Mouse (Mus musculus): Measurements from ENCODE around the gene Pcmt1. TPM values are rescaled to one million over a fixed set of nuclear protein-coding genes. Genes with fewer than 3 reads are reported as not detected.

Gene Pcmt1
- total and polyA plus RNA-seq, 2 experiments, result 23.6 to 30.2 TPM

DNA sequence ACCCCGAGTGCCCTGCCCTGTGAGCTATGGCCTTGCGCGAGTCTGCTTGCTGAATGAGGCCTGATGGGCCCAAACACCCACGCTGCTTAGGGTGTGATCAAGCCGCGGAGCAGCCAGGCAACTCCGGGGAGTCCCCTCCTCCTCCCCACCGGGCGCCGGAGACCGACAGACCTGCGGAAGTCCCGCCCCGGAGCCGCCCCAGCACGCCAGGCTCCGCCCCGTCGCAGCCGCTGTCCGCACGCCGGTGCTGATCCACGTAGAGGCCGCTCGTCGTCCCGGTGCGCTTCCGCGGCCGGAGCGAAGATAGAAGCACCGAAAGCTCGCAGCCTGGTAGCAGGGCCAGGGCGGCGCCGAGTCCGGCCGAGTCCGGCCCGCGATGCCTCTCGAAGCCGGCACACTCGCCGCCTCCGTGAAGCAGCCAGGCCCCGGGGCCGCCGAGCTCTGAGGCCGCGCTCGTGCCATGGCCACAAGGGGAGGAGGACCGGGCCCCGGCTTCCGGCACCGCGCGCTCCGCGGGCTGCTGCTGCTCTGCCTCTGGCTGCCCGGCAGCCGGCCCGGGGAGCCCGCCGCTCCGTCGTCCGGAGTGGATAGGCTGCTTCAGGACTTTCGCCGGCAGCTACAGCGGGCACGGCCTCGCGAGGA is 91.2 kb downstream of the Pcmt1 start, which contains the start of gene Lrp11:
Gene Lrp11, plus strand, starts transcription at position 209 of the 642 bp plus-strand sequence.
- Histone ChIP-seq H3K27ac (replicated peaks; ENCODE audit: insufficient read depth, low read depth, low read length) (peak within 1 kb of the TSS; percentile 5), H3K79me2 (ENCODE audit: control insufficient read depth, insufficient read depth, low read length) (no peaks in the 10 kb centered on the region), H3K9ac (ENCODE audit: low read depth, low read length) (peak within 1 kb of the TSS; percentile 75), H3K4me1 (ENCODE audit: control insufficient read depth, insufficient read depth, low read length) (peaks cover 2% of the 10 kb centered on the region), H3K27me3 (ENCODE audit: control insufficient read depth, insufficient read depth, low read length) (no peaks in the 10 kb centered on the region), H3K4me3 (ENCODE audit: insufficient read depth, low read depth, low read length) (peak within 1 kb of the TSS; percentile 73), H3K36me3 (ENCODE audit: control insufficient read depth, insufficient read depth, low read length) (no peaks in the 10 kb centered on the region)
- WGBS, result under 1% methylated on average over 70 of the region's 76 CpGs
- 0 out of 2 replicates have a peak, but pooled peaks have one; percentile 17 for TF ChIP-seq CTCF (IDR thresholded peaks at IDR 0.05; ENCODE audit: low read depth, low read length)
- no peak; the same call in 1 of the 2 replicates for TF ChIP-seq POLR2A (IDR thresholded peaks at IDR 0.05; ENCODE audit: extremely low read depth, insufficient read depth, low read length)
- DNase-seq (ENCODE audit: extremely low read depth, low read depth, low spot score), result peak; percentile 75

DNA sequence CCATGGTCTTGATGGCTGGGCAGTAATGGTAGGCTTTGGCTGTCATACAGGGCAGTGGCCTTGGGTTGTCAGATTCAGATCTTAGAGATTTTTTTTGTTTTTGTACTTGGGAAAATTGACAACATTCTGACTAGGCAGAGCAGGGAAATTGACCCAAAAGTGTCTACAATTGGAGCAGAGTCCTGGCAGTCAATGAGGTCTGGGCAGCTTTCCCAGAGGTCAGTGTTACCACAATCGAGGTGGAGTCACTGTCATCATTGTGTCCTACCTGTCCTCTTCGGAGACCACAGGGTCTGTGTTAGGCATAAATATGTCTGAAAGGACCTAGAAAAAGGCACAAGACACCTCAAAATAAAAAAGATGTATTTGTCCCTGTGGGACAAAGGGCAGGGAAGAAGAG is 94.2 kb downstream of the Pcmt1 start:
- Histone ChIP-seq H3K36me3 (ENCODE audit: control insufficient read depth, insufficient read depth, low read length) (no peaks in the 10 kb centered on the region), H3K27ac (replicated peaks; ENCODE audit: insufficient read depth, low read depth, low read length) (no peak overlapping the region), H3K4me1 (ENCODE audit: control insufficient read depth, insufficient read depth, low read length) (peaks cover 2% of the 10 kb centered on the region), H3K9ac (ENCODE audit: low read depth, low read length) (no peak overlapping the region), H3K79me2 (ENCODE audit: control insufficient read depth, insufficient read depth, low read length) (no peaks in the 10 kb centered on the region), H3K4me3 (ENCODE audit: insufficient read depth, low read depth, low read length) (no peak overlapping the region), H3K27me3 (ENCODE audit: control insufficient read depth, insufficient read depth, low read length) (no peaks in the 10 kb centered on the region)
- peak; percentile 83 for DNase-seq (ENCODE audit: extremely low read depth, low read depth, low spot score)
- 8% methylated on average over 2 of the region's 2 CpGs for WGBS
- TF ChIP-seq CTCF (IDR thresholded peaks at IDR 0.05; ENCODE audit: low read depth, low read length) (no peak), POLR2A (IDR thresholded peaks at IDR 0.05; ENCODE audit: extremely low read depth, insufficient read depth, low read length) (no peak)

DNA sequence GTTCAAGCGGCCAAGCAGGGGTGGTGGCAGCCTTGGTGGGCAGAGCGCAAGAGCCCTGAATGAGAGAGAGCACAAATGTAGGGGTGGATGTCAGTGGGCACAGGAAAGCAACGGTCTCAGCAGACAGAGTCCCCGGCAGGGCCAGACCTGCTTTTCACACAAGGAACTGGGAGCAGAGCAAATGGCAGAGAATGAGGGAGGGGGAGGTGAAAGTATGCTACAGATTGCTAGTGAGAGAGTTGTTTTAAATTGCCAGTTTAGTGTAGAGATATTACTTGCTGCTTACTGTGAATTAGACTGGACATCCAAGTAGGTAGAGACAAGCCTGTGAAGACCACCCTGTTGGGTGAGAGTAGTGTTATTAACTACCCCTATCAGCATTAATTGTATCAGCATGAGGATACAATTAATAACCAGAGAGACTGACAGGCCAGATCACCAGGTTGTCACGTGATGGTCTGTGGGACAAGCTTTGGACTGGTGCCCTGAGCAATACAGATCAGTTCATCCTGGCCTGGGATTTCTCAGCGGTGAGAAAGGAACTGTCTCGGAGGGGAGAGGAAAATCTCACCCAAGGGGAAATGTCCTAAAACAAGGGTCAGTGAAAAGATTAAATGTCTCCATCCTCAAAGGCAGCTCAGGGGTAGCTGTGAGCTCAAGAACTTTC is 97.9 kb downstream of the Pcmt1 start:
- Histone ChIP-seq H3K27me3 (ENCODE audit: control insufficient read depth, insufficient read depth, low read length) (no peaks in the 10 kb centered on the region), H3K27ac (replicated peaks; ENCODE audit: insufficient read depth, low read depth, low read length) (no peak overlapping the region), H3K9ac (ENCODE audit: low read depth, low read length) (no peak overlapping the region), H3K79me2 (ENCODE audit: control insufficient read depth, insufficient read depth, low read length) (no peaks in the 10 kb centered on the region), H3K36me3 (ENCODE audit: control insufficient read depth, insufficient read depth, low read length) (no peaks in the 10 kb centered on the region), H3K4me1 (ENCODE audit: control insufficient read depth, insufficient read depth, low read length) (0 out of 2 replicates have a peak, but pooled peaks cover 2% of the 10 kb centered on the region), H3K4me3 (ENCODE audit: insufficient read depth, low read depth, low read length) (no peak overlapping the region)
- DNase-seq (ENCODE audit: extremely low read depth, low read depth, low spot score), result peak; percentile 22
- WGBS, result 38% methylated on average over 7 of the region's 7 CpGs
- no peak for TF ChIP-seq POLR2A (IDR thresholded peaks at IDR 0.05; ENCODE audit: extremely low read depth, insufficient read depth, low read length)
- TF ChIP-seq CTCF (IDR thresholded peaks at IDR 0.05; ENCODE audit: low read depth, low read length), result no peak

DNA sequence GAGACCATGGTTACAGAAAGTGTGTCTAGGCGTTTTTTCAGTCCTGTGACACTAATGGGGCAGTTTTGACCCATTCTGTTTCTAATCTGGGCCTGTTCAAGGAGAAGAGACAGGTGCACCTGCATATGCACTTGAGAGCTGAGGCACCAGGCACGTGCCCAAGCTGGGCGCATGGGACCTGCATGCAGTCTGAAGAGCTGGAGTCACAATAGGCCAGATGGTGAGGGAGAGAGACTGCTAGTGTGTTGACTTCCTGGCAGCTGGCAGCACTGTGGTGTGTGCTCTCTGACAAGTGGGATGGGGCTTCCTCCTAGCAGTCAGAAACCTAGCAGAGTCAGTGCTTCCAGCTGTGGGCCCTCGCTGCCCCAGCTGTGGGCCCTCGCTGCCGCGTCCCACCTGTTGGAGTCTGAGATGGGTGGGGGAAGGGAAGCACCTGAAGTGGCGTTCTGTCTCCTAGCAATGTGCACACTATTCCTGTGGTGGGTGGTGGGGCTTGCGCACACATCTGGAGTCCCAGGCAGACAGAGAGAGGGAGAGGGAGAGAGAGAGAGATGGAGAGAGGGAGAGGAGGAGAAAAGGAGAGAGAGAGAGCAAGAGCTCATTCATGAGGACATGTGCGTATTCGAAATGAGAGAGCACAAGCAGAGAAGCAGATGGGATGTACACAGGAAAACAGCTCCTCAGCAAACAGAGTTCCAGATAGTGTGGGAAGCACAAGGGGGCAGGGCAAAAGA is 98.6 kb downstream of the Pcmt1 start:
- Histone ChIP-seq H3K36me3 (ENCODE audit: control insufficient read depth, insufficient read depth, low read length) (no peaks in the 10 kb centered on the region), H3K9ac (ENCODE audit: low read depth, low read length) (no peak overlapping the region), H3K27ac (replicated peaks; ENCODE audit: insufficient read depth, low read depth, low read length) (no peak overlapping the region), H3K27me3 (ENCODE audit: control insufficient read depth, insufficient read depth, low read length) (no peaks in the 10 kb centered on the region), H3K4me3 (ENCODE audit: insufficient read depth, low read depth, low read length) (no peak overlapping the region), H3K79me2 (ENCODE audit: control insufficient read depth, insufficient read depth, low read length) (no peaks in the 10 kb centered on the region), H3K4me1 (ENCODE audit: control insufficient read depth, insufficient read depth, low read length) (0 out of 2 replicates have a peak, but pooled peaks cover 2% of the 10 kb centered on the region)
- WGBS, result 32% methylated on average over 11 of the region's 11 CpGs
- DNase-seq (ENCODE audit: extremely low read depth, low read depth, low spot score), result no peak
- no peak for TF ChIP-seq POLR2A (IDR thresholded peaks at IDR 0.05; ENCODE audit: extremely low read depth, insufficient read depth, low read length)
- no peak for TF ChIP-seq CTCF (IDR thresholded peaks at IDR 0.05; ENCODE audit: low read depth, low read length)

DNA sequence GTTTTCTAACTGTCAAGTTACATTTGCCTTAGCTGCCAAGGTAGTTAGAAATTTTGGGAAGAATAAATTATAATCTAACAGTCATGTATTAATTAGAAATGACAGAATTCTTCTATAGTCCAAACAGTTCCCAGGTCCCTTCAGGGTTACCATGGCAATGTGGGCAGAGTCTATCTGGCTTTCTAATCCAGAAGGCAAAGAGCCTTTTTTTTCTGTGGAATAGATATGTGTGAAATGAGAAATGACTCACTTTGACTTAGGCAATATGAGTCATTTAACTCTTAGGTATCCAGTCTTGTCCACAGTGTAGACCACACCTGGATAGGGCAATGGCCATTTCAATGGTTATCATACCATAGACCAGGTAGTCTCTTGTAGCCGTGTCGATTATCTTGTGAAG is 99.5 kb downstream of the Pcmt1 start:
- H3K4me3 ChIP-seq (ENCODE audit: insufficient read depth, low read depth, low read length), result no peak overlapping the region
- WGBS, result 89% methylated on average over 2 of the region's 2 CpGs
- H3K79me2 ChIP-seq (ENCODE audit: control insufficient read depth, insufficient read depth, low read length), result no peaks in the 10 kb centered on the region
- H3K4me1 ChIP-seq (ENCODE audit: control insufficient read depth, insufficient read depth, low read length), result no peaks in the 10 kb centered on the region
- no peaks in the 10 kb centered on the region for H3K27me3 ChIP-seq (ENCODE audit: control insufficient read depth, insufficient read depth, low read length)
- no peaks in the 10 kb centered on the region for H3K36me3 ChIP-seq (ENCODE audit: control insufficient read depth, insufficient read depth, low read length)
- H3K27ac ChIP-seq (replicated peaks; ENCODE audit: insufficient read depth, low read depth, low read length), result no peak overlapping the region
- TF ChIP-seq POLR2A (IDR thresholded peaks at IDR 0.05; ENCODE audit: extremely low read depth, insufficient read depth, low read length) (no peak), CTCF (IDR thresholded peaks at IDR 0.05; ENCODE audit: low read depth, low read length) (no peak)
- DNase-seq (ENCODE audit: extremely low read depth, low read depth, low spot score), result no peak
- H3K9ac ChIP-seq (ENCODE audit: low read depth, low read length), result no peak overlapping the region

Other genes with a start within 250 kb of the Pcmt1 start
- gene Ulbp1, start 207.5 kb downstream of the Pcmt1 start, total RNA-seq (2014; rRNA removed), result 1.6 and 2.2 TPM in 2 replicates
- gene Ulbp1, start 207.5 kb downstream of the Pcmt1 start, polyA plus RNA-seq (2012; rRNA removed), result 0.09 and 0.12 TPM in 2 replicates
- gene Lrp11, start 91.3 kb downstream of the Pcmt1 start, total RNA-seq (2014; rRNA removed), result 1.4 and 3.0 TPM in 2 replicates
- gene Lrp11, start 91.3 kb downstream of the Pcmt1 start, polyA plus RNA-seq (2012; rRNA removed), result 1.2 and 2.0 TPM in 2 replicates
- gene Nup43, start 13.6 kb downstream of the Pcmt1 start, total RNA-seq (2014; rRNA removed), result 4.4 and 7.2 TPM in 2 replicates
- 2.6 and 3.6 TPM in 2 replicates for gene Nup43, start 13.6 kb downstream of the Pcmt1 start, polyA plus RNA-seq (2012; rRNA removed)
- gene Lats1, start 78 bp upstream of the Pcmt1 start, total RNA-seq (2014; rRNA removed), result 9.9 and 11.1 TPM in 2 replicates
- gene Lats1, start 78 bp upstream of the Pcmt1 start, polyA plus RNA-seq (2012; rRNA removed), result 6.2 and 6.9 TPM in 2 replicates
- gene Katna1, start 44.9 kb upstream of the Pcmt1 start, total RNA-seq (2014; rRNA removed), result 16.0 and 18.9 TPM in 2 replicates
- 1.7 and 2.4 TPM in 2 replicates for gene Katna1, start 44.9 kb upstream of the Pcmt1 start, polyA plus RNA-seq (2012; rRNA removed)
- 34.4 and 64.2 TPM in 2 replicates for gene Ginm1, start 111.7 kb upstream of the Pcmt1 start, total RNA-seq (2014; rRNA removed)
- gene Ginm1, start 111.7 kb upstream of the Pcmt1 start, polyA plus RNA-seq (2012; rRNA removed), result 13.6 TPM in 2 replicates
- gene Ppil4, start 111.8 kb upstream of the Pcmt1 start, total RNA-seq (2014; rRNA removed), result 9.1 and 12.1 TPM in 2 replicates
- 2.4 and 2.8 TPM in 2 replicates for gene Ppil4, start 111.8 kb upstream of the Pcmt1 start, polyA plus RNA-seq (2012; rRNA removed)
- 2.2 and 2.6 TPM in 2 replicates for gene Zc3h12d, start 151.3 kb upstream of the Pcmt1 start, total RNA-seq (2014; rRNA removed)
- 1.6 TPM in 2 replicates for gene Zc3h12d, start 151.3 kb upstream of the Pcmt1 start, polyA plus RNA-seq (2012; rRNA removed)

All from liver, adult 2 months (tissue).